Mouse (Mus musculus): ENCODE results near the gene Cplx1.

GRCm38 (mm10) chr5:108549137-108549488 lies 711 bp downstream of the Cplx1 start:
- TF ChIP-seq POLR2A (IDR thresholded peaks at IDR 0.05; ENCODE audit: borderline replicate concordance, low read depth, low read length) (no peak), CTCF (IDR thresholded peaks at IDR 0.05; ENCODE audit: low read depth, low read length) (no peak)
